Mouse (Mus musculus) lung, postnatal 14 days (tissue): ENCODE measurements around the gene Cmip.

Experiments
- DNase-seq: peaks from one replicate; pipeline ENCODE4 v3.0.0; 2021

The Cmip gene

DNA sequence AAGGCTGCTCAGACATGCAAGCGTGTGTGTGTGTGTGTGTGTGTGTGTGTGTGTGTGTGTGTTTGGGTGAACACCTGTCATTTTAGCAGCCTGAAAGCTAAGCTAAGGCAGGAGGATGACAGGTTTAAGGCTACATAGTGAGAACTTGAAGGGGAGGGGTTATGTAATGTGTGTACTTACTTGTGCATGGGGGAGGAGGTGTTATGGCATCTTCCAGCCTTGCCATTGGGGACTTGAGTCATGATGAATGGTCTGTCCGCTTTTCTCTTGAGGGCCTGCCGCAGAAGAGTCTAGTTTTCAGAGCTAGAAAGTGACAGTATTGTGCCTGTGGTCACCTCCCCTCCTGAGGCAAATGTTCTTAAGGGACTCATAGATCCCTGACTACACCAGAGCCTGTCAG, 174.7 kb downstream of the Cmip start:
- no peak for DNase-seq

GRCm38 (mm10) chr8:117432111-117432510, 175.2 kb downstream of the Cmip start:
- no peak for DNase-seq

DNA sequence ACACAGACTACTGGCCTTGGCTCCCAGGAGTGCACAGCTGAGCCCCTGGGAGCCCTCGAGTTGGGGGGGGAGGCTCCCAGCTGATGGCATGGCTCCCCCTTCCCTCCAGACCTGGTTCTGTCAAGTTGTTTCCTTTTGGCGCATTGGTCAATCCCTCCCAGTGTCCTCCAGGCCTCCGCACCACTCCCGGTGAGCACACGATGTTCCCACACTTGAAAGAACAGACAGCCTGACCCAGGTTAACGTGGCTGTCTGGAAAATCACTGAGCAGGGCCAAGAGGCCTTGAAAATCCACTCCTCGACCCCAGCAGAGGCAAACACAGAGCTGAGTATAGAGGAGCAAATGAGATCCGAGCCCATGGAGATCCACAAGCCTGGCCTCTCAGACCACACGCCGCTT, 177.1 kb downstream of the Cmip start:
- no peak for DNase-seq

GRCm38 (mm10) chr8:117436786-117437185, 179.9 kb downstream of the Cmip start:
- DNase-seq = no peak

DNA sequence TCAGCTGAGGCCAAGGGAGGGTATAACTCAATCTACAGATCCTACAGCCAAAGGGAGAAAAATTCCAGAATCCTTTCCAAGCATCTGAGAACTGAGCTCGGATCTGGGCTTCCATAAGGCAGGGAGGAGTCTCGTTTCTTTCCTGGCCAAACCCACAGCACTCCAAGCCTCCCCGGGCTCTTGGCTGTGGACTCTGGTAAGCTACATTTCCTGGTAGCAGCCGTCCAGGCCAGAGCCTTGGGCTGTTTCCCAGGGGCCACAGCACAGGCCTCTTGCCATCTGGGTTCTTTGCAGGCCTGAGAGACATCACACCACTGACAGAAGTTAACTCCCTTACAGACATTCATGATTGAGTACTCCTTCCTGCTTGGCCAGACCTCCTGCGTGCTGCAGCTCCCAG, 180.8 kb downstream of the Cmip start:
- DNase-seq = peak; percentile 7

DNA sequence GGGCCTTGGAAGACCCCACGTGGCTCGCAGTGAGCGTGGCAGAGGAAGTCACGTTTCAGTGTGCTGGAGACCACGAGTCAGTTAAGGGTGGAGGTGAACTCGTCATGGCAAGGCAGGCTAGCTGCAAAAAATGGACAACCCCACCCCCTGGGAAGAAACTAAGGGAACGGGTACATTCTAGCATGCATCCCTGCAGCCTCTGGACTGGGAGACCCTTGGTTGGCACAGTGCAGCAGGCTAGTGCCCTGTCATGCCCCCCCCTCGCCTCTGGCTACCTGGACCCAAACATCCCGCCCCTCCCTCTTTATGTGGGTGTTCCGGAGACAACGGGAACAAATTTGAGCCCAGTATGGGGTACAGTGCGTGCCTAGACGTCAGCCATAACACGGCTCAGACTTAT, 183.5 kb downstream of the Cmip start:
- no peak for DNase-seq

DNA sequence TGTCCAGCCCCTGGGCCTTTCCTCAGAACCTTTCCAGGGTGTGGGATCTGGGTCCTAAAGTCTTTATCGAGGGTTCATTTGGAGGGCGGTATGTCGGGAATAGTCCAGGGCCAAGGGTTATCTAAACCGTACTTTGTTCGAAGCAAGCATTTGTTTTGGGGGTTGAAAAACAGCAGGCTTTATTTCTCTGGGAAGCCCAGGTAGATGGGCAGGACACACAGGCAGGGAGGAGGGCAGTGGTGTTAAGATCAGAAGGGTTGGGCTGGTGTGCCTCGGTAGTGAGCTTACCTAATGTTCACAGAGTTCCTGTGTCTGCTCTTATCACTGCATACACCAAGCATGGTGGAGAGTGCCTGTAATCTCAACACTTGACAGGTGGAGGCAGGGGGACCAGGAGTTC, 183.9 kb downstream of the Cmip start:
- DNase-seq = no peak

GRCm38 (mm10) chr8:117445507-117445906, 188.6 kb downstream of the Cmip start:
- no peak for DNase-seq

GRCm38 (mm10) chr8:117446344-117446997, 189.6 kb downstream of the Cmip start:
- DNase-seq = no peak

DNA sequence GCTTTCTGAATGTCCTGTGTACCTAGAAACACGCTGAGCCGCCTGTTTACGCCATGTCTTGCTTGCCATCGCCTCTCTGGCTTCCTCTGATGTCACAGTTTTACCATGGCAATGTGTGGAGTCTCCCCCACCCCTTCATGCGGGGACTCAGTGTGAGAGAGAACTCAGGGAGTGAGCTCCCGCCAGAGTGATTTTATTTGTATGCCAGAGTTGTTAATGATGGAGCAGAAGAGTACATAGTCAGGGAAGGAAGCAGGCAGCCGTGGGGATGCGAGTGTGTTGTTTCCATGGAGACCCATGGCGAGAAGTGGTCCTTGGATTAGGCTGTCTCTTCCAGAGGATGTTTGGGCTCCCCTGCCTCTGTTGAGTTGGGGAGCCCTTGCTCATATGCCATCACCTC, 194.2 kb downstream of the Cmip start:
- no peak for DNase-seq

DNA sequence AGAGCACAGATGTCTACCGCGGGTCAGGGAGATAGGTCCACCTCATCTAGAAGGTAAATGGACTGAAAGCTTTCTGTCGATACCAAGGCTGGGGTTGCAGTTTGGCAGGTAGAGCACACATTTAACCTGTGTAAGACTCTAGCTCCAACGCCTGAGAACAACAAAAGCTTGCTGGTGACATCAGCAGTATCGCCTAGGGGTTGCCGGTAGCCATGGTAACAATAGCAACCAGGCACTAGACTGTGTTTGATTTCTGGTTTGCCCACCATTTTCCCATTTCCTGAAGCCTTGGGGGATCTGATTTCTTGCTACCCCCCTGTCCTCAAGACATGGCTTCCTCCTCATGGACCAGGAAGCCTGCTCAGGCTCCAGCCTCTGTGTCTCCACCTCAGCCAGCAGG, 197.1 kb downstream of the Cmip start:
- no peak for DNase-seq

- DNase-seq = no peak
These were observed 197.8 kb downstream of the Cmip start for GRCm38 (mm10) chr8:117454516-117455116.

DNA sequence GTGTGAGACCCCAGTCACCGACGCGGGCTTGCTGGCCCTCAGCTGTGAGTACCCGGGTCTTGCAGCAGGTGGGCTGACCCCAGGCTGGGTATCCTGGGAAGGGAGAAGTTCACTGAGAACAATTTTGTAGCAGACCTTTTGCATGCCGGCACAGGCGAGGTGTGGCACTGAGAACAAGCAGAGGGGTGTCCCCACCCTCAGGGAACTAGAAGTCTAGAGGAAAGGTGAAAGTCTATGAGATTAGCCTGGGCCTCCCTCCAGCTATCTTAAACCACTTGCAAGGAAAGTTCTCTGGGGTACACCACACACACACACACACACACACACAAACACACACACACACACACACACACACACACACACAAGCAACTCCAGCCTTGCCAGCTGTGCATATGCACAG, 198.8 kb downstream of the Cmip start:
- DNase-seq = no peak

DNA sequence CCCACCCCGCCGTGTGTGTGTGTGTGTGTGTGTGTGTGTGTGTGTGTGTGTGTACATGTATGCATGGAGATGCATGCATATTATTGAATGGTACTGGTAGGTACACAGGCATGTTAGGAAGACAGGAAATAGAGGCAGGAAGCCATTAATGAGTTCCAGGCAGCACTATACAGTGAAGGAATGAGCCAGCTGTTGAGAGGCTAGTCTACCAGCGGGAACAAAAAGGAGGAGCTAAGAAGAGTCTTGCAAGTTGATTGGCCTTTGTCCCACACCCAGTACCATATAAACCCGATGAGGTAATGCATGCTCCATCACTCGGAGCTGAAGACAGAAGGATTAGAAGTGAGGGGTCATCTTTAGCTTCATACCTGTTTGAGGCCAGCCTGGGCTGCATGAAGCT, 201.6 kb downstream of the Cmip start:
- DNase-seq = no peak

GRCm38 (mm10) chr8:117462701-117463284, 205.9 kb downstream of the Cmip start:
- no peak for DNase-seq

- peak; percentile 16 for DNase-seq
These were observed 207.7 kb downstream of the Cmip start for GRCm38 (mm10) chr8:117464525-117464924.

DNA sequence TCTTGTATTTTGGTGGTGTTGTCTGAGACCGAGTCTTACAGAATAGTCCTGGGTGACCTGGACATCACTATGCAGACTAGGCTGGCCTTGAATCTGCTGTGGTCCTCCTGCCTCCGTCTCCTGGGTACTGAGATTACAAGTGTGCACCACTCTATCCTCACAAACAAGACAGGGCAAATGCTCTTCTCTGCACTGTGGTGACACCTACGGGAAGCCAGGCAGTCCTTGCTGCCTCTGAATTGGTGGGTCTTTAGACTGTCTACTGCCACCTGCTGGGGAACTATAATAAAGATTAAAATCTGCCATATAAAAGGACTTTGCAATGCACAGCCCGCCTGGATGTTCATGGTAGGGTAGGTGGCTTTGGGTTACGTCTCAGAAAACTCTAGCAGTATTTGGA, 208.4 kb downstream of the Cmip start:
- peak; percentile 78 for DNase-seq

GRCm38 (mm10) chr8:117467466-117467865, 210.6 kb downstream of the Cmip start:
- no peak for DNase-seq

DNA sequence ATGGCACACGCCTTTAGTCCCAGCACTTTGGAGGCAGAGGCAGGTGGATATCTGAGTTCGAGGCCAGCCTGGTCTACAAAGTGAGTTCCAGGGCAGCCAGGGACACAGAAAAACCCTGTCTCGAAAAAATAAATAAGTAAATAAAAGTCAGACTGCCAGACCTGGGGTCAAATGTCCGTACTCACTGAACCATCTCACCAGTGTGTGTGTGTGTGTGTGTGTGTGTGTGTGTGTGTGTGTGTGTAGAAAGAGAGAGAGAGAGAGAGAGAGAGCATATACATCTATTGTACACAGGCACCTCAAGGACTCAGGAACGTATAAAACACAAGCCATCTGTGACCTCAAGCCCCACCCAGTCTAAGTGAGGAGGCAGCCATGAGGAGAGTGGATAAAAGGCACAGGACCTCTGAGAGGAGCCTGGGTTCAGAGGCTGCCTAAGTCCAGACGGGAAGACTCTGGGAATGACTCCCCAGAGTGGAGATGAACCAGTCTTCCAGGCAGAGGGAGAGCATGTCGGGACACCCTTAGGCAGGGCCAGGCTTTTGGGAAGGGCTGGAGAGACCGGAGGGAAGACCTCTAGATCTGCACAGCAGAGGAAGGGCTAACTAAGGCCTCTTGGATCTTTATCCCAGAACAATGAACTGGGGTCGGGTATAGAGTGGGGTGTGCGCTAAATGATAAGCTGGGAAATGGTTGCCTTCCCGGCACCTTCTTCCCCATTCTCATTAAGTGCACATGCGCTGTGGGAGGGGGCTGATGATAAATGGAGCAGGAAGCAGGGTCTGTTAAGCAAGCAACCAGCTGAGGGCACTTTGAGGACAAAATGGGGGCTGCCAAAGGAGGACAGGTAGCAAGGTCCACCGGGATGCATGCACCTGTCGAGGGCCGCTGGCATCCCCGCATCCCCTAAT, 212.8 kb downstream of the Cmip start:
- no peak for DNase-seq

DNA sequence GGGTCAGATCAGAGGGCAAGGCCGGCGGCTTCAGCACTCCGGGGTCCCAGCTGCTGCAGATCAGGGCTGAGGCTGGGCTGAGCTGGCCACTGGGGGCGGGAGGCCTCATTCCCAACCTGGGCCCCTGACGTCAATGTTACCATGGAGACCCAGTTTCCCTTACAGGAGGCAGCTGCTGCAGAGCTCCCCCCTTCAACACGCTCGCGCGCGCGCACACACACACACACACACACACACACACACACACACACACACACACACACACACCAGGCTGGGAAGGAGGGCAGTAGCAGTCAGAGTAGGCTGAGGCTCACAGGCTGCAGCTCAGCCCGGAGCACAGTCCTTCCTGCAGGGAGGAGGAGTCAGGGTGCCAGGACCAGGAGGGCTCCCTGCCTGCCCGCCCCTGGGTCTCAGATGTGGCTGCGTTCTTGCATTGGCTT, 213.5 kb downstream of the Cmip start:
- DNase-seq = peak; percentile 68

DNA sequence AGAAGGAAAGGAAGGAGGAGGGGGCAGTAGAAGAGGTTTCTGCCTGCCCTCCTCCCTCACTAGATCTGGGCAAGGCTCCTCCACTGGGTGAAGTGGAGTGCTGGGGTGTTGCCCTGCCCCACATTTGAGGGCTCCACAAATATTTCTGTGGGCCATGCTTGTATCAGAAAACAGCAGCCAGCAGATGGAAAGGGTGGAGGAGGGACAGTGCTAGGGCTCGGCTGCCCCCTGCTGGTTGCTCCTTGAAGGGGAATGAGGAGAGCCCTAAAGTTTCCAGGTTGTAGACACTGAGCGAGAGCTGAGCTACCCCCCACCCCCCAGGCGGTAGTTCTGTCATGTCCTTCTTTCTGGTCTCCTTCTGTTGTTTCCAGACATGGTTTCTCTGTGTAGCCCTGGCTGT, 214.3 kb downstream of the Cmip start:
- DNase-seq = peak; percentile 81

DNA sequence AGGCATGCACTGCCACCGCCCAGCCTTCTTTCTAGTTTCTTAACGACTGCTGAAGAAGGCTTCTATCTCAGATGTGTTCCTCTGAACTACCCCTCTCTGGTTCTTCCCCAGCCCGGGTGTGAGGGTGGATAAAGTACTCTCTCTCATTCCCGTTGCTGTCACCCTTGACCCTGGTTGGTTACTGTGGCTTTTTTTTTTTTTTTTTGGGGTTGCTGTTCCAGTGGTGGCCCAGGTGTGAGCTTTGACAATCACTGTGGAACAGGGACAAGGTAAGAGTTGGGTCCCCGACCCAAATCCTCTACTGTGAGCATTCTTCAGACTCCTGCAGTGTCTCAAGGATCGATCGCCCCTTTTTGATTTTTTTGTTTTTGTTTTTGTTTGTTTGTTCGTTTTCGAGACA, 214.8 kb downstream of the Cmip start:
- no peak for DNase-seq

- DNase-seq = no peak
These were observed 215.5 kb downstream of the Cmip start for GRCm38 (mm10) chr8:117472332-117472731.

GRCm38 (mm10) chr8:117474944-117475343, 218.1 kb downstream of the Cmip start:
- DNase-seq = peak; percentile 96
